Mouse (Mus musculus) cerebellum, postnatal 14 days (tissue): ENCODE results near the gene Plekhb2.

Experiments
- DNase-seq, 2 experiments: peaks; one replicate each; pipeline ENCODE4 v3.0.0; 2021; ENCODE audit warnings: mixed read lengths in 2 of 2

The Plekhb2 gene

DNA sequence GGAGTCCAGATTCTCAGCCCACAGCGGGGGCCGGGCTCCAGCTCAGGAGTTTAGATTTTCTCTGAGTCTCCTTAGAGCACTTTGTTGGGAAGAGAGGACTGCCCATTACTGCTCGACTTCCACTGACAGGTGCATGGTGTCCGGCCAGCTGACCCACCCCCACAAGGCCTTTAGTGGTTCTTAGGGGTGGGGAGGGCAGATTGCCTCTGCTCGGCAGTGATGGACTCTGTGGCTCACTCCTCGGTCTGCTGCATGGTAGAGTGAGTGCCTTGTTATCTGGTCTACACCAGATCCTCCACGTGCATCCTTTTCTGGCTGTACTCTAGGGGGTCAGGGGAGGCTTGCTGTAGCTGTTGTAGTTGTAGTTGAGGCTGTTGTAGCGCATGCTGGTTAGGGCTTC lies 18.6 kb downstream of the Plekhb2 start:
- DNase-seq, result no peak

- no peak for DNase-seq
Observed at GRCm38 (mm10) chr1:34869231-34869630, 19.5 kb downstream of the Plekhb2 start.

DNA sequence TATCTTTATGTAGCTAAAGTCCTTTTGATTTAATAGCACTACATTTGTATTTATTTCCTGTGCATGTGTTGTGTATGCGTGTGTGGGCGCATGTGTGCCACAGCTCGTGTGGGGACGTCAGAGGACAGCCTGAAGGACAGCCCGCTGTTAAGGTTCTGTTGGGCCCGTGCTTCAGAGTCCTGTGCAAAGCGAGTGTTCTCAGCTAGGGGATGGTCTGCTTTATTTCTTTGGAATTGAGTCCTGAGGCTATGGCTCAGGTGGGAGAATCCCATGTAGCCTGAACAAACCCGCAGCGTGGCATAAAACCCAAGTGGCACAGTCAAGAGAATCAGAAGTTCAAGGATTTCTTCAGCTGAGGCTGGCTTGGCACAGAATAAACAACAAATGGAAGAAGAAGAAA lies 21.4 kb downstream of the Plekhb2 start:
- DNase-seq, result no peak

- no peak for DNase-seq
Observed at GRCm38 (mm10) chr1:34873551-34873950, 23.8 kb downstream of the Plekhb2 start.

- DNase-seq, result no peak
Observed at GRCm38 (mm10) chr1:34879611-34880010, 29.8 kb downstream of the Plekhb2 start.

DNA sequence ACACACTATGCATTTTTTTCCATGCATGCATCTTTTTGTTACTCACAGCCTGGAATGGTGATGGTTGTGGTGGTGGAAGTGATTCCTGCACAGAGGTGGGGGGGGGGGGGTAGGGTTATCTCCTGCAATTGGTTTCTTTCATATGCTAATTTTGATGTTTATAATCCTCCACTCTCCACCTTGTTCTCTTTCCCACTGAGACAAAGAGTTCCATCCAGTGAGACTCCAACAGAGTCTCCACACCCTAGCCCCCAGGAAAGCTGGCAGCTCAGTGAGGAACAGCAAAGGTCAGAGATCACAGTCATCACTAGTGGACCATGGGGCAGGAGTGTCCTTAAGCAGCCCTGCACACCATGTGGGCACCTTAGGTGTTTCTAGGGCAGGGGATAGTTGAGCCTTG lies 34.0 kb downstream of the Plekhb2 start:
- no peak for DNase-seq

DNA sequence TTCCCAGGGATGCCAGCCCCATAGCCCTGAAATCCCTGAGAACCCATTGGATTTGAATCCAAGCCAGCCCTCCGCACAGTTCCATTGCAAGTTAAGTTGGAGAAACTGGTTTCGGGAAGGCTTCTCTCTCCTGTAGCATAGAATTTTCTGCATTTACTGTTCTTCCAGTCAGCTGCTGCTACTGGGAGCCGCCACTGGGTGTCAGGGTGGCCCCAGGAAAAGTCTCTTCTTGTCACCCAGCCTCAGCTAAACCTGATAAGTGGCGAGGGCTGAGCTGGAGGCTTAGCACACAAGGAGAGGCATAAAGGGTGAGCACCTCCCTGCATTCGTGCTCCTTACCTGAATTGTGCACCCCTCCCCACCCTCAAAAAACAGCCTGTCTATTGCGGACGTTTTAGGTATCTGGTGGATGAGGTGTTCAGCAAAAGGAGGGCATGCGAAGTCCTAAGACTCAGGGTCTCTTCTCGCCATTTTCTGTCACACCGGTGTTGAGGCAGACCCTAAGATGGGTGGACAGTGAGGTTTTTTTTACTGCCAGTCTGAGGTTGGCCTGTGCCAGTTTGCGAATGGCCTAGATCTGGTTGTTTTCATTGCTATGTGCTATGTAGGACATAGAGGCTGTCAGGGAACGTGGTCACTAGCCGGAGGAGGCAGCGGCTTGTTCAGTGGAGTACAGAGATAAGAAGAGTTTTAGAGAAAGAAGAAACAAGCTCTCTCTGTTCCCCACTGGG lies 41.9 kb downstream of the Plekhb2 start:
- peak; percentile 78 to 81 for DNase-seq

GRCm38 (mm10) chr1:34892466-34892865 lies 42.7 kb downstream of the Plekhb2 start:
- no peak for DNase-seq

- DNase-seq, result no peak
Observed at GRCm38 (mm10) chr1:34893331-34893730, 43.6 kb downstream of the Plekhb2 start.

- DNase-seq, result peak; percentile 31 to 53
Observed at GRCm38 (mm10) chr1:34893831-34894230, 44.1 kb downstream of the Plekhb2 start.

DNA sequence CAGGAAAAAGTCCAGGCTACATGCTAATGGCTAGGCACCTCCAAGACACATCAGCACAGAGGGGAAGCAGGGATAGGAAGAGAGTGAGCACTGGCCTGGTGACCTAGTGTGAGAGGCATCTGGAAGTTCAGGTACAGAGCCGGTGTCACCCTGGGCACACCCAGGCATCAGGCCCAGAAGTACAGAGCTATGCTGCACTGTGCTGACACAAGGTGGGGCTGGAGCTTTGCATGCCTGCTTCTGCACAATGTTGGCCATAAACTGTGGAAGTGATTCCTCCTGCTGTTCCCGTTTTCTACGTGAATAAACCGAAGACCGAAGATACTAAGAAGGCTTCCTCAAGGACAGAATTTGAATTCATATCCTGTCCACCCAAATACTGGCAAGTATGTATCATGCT lies 46.3 kb downstream of the Plekhb2 start:
- no peak for DNase-seq

DNA sequence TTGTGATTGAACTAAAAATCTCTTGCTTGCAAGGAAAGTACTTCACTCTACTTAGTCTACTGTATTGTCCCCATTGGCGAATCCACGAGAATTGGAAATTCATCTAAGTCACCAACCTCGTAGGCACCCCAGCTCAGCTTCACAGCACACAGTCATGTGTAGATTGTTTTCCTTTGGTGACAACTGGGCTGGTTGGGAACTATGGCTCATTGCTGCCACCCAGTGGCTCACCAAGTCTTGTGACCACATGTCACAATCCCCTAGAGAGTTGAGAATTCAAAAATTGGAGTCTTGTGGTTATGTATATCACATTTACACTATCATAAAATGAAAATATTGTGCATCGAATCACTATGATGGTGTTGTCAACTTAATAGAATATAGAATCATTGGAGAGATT lies 47.1 kb downstream of the Plekhb2 start:
- DNase-seq, result peak; percentile 66 to 81

GRCm38 (mm10) chr1:34928656-34929055 lies 78.9 kb downstream of the Plekhb2 start:
- no peak for DNase-seq
